Mouse (Mus musculus) CD4-positive naive resting alpha-beta T cell, adult 76 days (primary cell): ENCODE data around the gene Gm44965. TPM values are rescaled to one million over a fixed set of nuclear protein-coding genes. Genes with fewer than 3 reads are reported as not detected.

ENCODE experiments used
- total RNA-seq: library from RNA; stranded (reverse); gene quantifications from one replicate; pipeline ENCODE4 v1.2.4, GENCODE M21; 2023

Gm44965 gene
- not detected for total RNA-seq

GRCm38 (mm10) chr6:48593158-48594042 is at the start of gene Gm44965, which contains the start of gene Repin1:
Gene Gm44965, plus strand, starts transcription at chr6:48593941.
Gene Repin1, plus strand, starts transcription at chr6:48593883.

DNA sequence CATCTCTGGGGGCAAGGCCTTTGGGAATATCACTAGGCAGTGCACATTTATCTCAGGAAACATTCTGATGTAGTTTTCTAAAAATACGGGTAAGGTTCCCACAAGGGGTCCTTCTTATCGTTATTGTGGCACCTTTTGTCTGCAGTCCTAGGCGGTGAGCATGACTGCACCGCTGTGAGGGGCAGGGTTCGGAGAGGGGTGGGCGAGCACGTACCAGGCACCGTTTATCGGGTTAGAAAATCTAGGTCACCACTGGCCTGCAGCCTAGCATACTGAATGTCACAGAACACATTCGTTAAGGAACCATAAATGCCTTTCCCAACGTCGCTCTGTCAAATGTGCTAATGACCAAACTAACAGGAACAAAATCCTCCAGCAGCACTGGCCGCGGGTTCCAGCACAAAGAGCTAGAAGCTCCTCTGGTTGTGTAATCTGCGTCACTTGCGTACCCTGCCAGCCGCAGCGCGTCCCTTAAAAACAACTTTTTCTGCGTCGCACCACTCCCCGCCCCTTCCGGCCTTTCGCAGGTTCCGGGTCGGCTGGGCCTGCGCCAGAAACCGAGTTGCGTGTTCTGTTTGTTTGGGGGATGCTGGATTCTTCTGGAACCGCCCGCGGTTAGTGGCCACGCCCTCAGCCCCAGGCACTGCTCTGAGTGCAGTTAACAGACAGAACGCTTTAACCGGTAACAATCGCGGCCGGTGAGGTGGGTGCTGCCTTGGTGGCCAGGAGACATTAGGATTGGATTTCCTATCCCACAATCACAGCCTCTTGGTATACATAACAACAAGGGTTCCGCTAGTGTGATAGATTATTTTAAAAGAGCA is 39.2 kb upstream of the Gm44965 start, which contains the start of gene Lrrc61:
Gene Lrrc61 (plus strand): TSS at position 517 of the 824 bp plus-strand sequence.

GRCm38 (mm10) chr6:48572572-48573061 is 21.1 kb upstream of the Gm44965 start, which contains the start of gene Rarres2:
Gene Rarres2, minus strand, starts transcription at chr6:48572789.

DNA sequence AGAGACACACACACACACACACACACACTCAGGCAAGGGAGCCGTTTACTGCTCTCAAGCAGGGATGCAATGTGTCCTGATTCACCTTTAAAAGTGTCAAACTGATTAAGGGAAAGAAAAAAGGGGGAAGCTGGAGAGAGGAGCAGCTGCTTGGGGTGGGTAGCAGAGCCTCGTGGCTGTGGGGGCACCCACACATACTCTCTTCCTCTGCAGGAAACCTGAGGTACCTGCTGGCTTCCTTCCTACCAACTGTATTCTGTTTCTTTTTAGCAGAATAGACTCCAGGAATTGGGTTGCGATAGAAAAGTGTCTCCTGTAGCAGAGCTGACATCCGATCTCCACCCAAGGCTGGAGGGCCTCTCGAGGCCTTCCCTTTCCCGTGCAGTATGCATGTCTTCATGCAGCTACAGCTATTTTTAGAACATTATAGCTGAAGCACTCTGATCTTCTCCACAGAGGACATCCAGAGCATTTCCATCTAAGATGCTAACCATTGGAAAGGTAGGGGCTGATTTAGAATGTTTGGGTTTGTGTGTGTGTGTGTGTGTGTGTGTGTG is 4.5 kb upstream of the Gm44965 start, which contains the start of gene Gm45021:
Gene Gm45021 (plus strand): TSS at position 417 of the 557 bp plus-strand sequence.

GRCm38 (mm10) chr6:48601271-48602079 is 7.7 kb downstream of the Gm44965 start, which contains the start of gene Zfp775:
Gene Zfp775, plus strand, starts transcription at chr6:48602063.

DNA sequence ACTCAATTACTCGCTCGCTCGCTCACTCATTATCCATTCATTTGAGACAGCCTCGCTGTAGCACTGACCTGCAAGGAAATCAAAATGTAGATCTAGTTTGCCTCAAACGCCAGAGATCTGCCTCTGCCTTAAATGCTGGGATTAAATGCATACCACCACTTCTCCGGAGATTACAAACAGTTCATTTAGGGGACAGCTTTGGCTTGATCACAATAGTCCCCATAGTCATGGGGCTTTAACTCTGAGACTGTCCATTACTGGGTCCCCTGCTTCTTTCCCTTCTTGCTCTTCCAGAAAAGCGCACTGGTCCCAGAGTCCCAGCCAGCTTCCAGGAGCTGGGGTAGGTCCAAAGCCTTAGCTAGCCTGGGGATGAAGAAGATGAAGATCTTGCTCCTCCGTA is 32.7 kb downstream of the Gm44965 start, which contains the start of gene AI854703:
Gene AI854703 (plus strand): TSS at position 301 of the 400 bp plus-strand sequence.

GRCm38 (mm10) chr6:48646995-48647394 is 53.3 kb downstream of the Gm44965 start, which contains the start of gene Gimap8:
Gene Gimap8, plus strand, starts transcription at chr6:48647234.

Other genes starting within 250 kb of the Gm44965 start
- 42.2 TPM for gene Krba1, start 198.4 kb upstream of the Gm44965 start, total RNA-seq
- gene Zfp467, start 148.1 kb upstream of the Gm44965 start, total RNA-seq, result 9.8 TPM
- 0.56 TPM for gene Sspo, start 145.7 kb upstream of the Gm44965 start, total RNA-seq
- 0.82 TPM for gene Atp6v0e2, start 56.3 kb upstream of the Gm44965 start, total RNA-seq
- 28.3 TPM for gene Lrrc61, start 39.1 kb upstream of the Gm44965 start, total RNA-seq
- gene Rarres2, start 21.2 kb upstream of the Gm44965 start, total RNA-seq, result 1.6 TPM
- not detected for gene Gm45021, start 4.3 kb upstream of the Gm44965 start, total RNA-seq
- gene Repin1, start 58 bp upstream of the Gm44965 start, total RNA-seq, result 1.8 TPM
- gene Zfp775, start 8.1 kb downstream of the Gm44965 start, total RNA-seq, result 4.5 TPM
- 0.67 TPM for gene AI854703, start 32.8 kb downstream of the Gm44965 start, total RNA-seq
- gene Gimap8, start 53.3 kb downstream of the Gm44965 start, total RNA-seq, result 164 TPM
- gene Gimap9, start 82.2 kb downstream of the Gm44965 start, total RNA-seq, result 220 TPM
- 451 TPM for gene Gimap4, start 90.6 kb downstream of the Gm44965 start, total RNA-seq
- 2,802 TPM for gene Gimap6, start 114.3 kb downstream of the Gm44965 start, total RNA-seq
- 19.9 TPM for gene Gm28053, start 124.7 kb downstream of the Gm44965 start, total RNA-seq
- gene Gimap7, start 124.7 kb downstream of the Gm44965 start, total RNA-seq, result 38.9 TPM
- 149 TPM for gene Gimap1, start 145.1 kb downstream of the Gm44965 start, total RNA-seq
- 149 TPM for gene Gimap5, start 152.3 kb downstream of the Gm44965 start, total RNA-seq
- gene Gimap3, start 176.9 kb downstream of the Gm44965 start, total RNA-seq, result 598 TPM
- 3.6 TPM for gene Tmem176a, start 247.0 kb downstream of the Gm44965 start, total RNA-seq
- 7.2 TPM for gene Tmem176b, start 247.6 kb downstream of the Gm44965 start, total RNA-seq